ENCODE assay signal across 17 mouse cellular contexts in genomic region chr3:79555061-79555460, GRCm38 (mm10).
"Had no signal": no experiment of that assay in that cellular context is flagged by ENCODE, and none has a peak within 500 bp of the region (broad histone marks: within the 10 kb centered on the region; RNA-seq: fewer than 3 reads in every experiment).

No protein-coding gene starts in this region.

- ATAC-seq: liver, postnatal 0 days; lung, postnatal 0 days; midbrain, embryonic 16.5 days had no signal

- DNase-seq: liver, postnatal 0 days; lung, adult 2 months; lung, postnatal 14 days; lung, postnatal 36 days; midbrain, embryonic 14.5 days; right cerebral cortex, postnatal 14 days; thymus, adult 2 months; thymus, postnatal 25 days; thymus, postnatal 4 days had no signal

- H3K4me3 ChIP-seq: liver, embryonic 15.5 days; lung, embryonic 15.5 days; megakaryocyte, embryonic 14.5 days; midbrain, embryonic 12.5 days; neural tube, embryonic 12.5 days had no signal

- H3K36me3 ChIP-seq: lung, embryonic 15.5 days; midbrain, embryonic 12.5 days; neural tube, embryonic 12.5 days had no signal

- H3K9me3 ChIP-seq: liver, embryonic 15.5 days; lung, embryonic 15.5 days; megakaryocyte, embryonic 14.5 days; midbrain, embryonic 12.5 days; neural tube, embryonic 12.5 days had no signal

- H3K27me3 ChIP-seq: liver, embryonic 15.5 days; lung, embryonic 15.5 days; megakaryocyte, embryonic 14.5 days; midbrain, embryonic 12.5 days; neural tube, embryonic 12.5 days had no signal

- H3K9ac ChIP-seq: liver, embryonic 15.5 days; liver, postnatal 0 days; lung, embryonic 15.5 days; midbrain, embryonic 12.5 days; neural tube, embryonic 12.5 days had no signal

- H3K4me1 ChIP-seq: lung, embryonic 15.5 days; midbrain, embryonic 12.5 days; neural tube, embryonic 12.5 days had no signal

- H3K27ac ChIP-seq: liver, embryonic 15.5 days; lung, embryonic 15.5 days; macrophage; midbrain, embryonic 12.5 days; neural tube, embryonic 12.5 days had no signal

- H3K4me2 ChIP-seq: liver, embryonic 15.5 days; lung, embryonic 15.5 days; midbrain, embryonic 12.5 days; neural tube, embryonic 12.5 days had no signal
